Mouse (Mus musculus) liver, adult 2 months (tissue): ENCODE data around the gene Ripor2. TPM values are rescaled to one million over a fixed set of nuclear protein-coding genes. Genes with fewer than 3 reads are reported as not detected.
A peak's percentile ranks its signal among the peaks of the same experiment; 100 is the strongest.

ENCODE experiments used
- DNase-seq: peaks from one replicate; pipeline ENCODE4 v3.0.0-alpha.2; 2011; ENCODE audit warnings: low read depth, low spot score; ENCODE audit errors: extremely low read depth
- H3K27ac ChIP-seq: fragments of 200-500 bp; replicated peaks from 2 replicates; pipeline ENCODE4 v1.5.1; 2012; ENCODE audit warnings: low read depth, mild to moderate bottlenecking, control low read depth, inconsistent platforms, low read length; ENCODE audit not compliant: insufficient read depth
- H3K27me3 ChIP-seq: fragments of 200-500 bp; 2 replicates; pipeline ENCODE4 v1.6.1; 2012; ENCODE audit warnings: mild to moderate bottlenecking, moderate library complexity, low read length, inconsistent platforms; ENCODE audit not compliant: control insufficient read depth, insufficient read depth
- H3K36me3 ChIP-seq: fragments of 200-500 bp; 2 replicates; pipeline ENCODE4 v1.6.1; 2012; ENCODE audit warnings: low read length, inconsistent platforms; ENCODE audit not compliant: control insufficient read depth, insufficient read depth
- H3K4me1 ChIP-seq: fragments of 200-500 bp; 2 replicates; pipeline ENCODE4 v1.6.1; 2011; ENCODE audit warnings: low read length; ENCODE audit not compliant: control insufficient read depth, insufficient read depth
- H3K4me3 ChIP-seq: fragments of 200-500 bp; 2 replicates; pipeline ENCODE4 v1.5.1; 2011; ENCODE audit warnings: low read depth, mild to moderate bottlenecking, control low read depth, low read length, moderate library complexity; ENCODE audit not compliant: insufficient read depth
- H3K79me2 ChIP-seq: fragments of 200-500 bp; 2 replicates; pipeline ENCODE4 v1.6.1; 2012; ENCODE audit warnings: inconsistent platforms, mild to moderate bottlenecking, low read length, moderate library complexity; ENCODE audit not compliant: control insufficient read depth, insufficient read depth
- H3K9ac ChIP-seq: fragments of 200-500 bp; 2 replicates; pipeline ENCODE4 v1.6.1; 2012; ENCODE audit warnings: low read depth, mild to moderate bottlenecking, control low read depth, inconsistent platforms, low read length
- CTCF ChIP-seq: fragments of 200-500 bp; IDR thresholded peaks from 2 replicates; pipeline ENCODE4 v1.5.1; 2011; ENCODE audit warnings: low read depth, low read length, control low read depth
- POLR2A ChIP-seq: fragments of 200-500 bp; IDR thresholded peaks from 2 replicates; pipeline ENCODE4 v1.6.1; 2011; ENCODE audit warnings: low read length, control low read depth; ENCODE audit not compliant: insufficient read depth; ENCODE audit errors: extremely low read depth
- WGBS: fragments of 180-500 bp; shearing (Covaris S2); methylation state at CpG from one replicate; pipeline ENCODE4 v1.1.7; 2018; 5-methylcytosine and 5-hydroxymethylcytosine counted together
- polyA plus RNA-seq: library from polyadenylated mRNA; depleted of rRNA; stranded (reverse); fragments of >200 nt; gene quantifications from 2 replicates; pipeline ENCODE4 v1.2.3, GENCODE M21; 2012
- total RNA-seq: library from RNA; depleted of rRNA; stranded (reverse); fragments of >200 nt; gene quantifications from 2 replicates; pipeline ENCODE4 v1.2.3, GENCODE M21; 2014

Gene Ripor2
- total and polyA plus RNA-seq, 2 experiments = 0.77 to 2.8 TPM

- Histone ChIP-seq H3K79me2 (no peaks in the 10 kb centered on the region), H3K4me3 (no peak overlapping the region), H3K9ac (no peak overlapping the region), H3K36me3 (no peaks in the 10 kb centered on the region), H3K27me3 (no peaks in the 10 kb centered on the region), H3K27ac (no peak overlapping the region), H3K4me1 (no peaks in the 10 kb centered on the region)
- no peak for DNase-seq
- no peak for TF ChIP-seq CTCF
- no peak for TF ChIP-seq POLR2A
- WGBS = 28% methylated on average over 11 of the region's 11 CpGs
These were observed 21.6 kb downstream of the Ripor2 start for GRCm38 (mm10) chr13:24603591-24604009.

- H3K79me2 ChIP-seq = no peaks in the 10 kb centered on the region
- no peaks in the 10 kb centered on the region for H3K4me1 ChIP-seq
- H3K36me3 ChIP-seq = no peaks in the 10 kb centered on the region
- WGBS = 47% methylated on average over 3 of the region's 4 CpGs
- H3K27me3 ChIP-seq = no peaks in the 10 kb centered on the region
- no peak overlapping the region for H3K4me3 ChIP-seq
- no peak overlapping the region for H3K9ac ChIP-seq
- no peak overlapping the region for H3K27ac ChIP-seq
- TF ChIP-seq CTCF (no peak), POLR2A (no peak)
- no peak for DNase-seq
These were observed 22.1 kb downstream of the Ripor2 start for GRCm38 (mm10) chr13:24604096-24604495.

- Histone ChIP-seq H3K27ac (no peak overlapping the region), H3K9ac (no peak overlapping the region), H3K79me2 (no peaks in the 10 kb centered on the region), H3K4me3 (no peak overlapping the region), H3K36me3 (no peaks in the 10 kb centered on the region), H3K27me3 (no peaks in the 10 kb centered on the region), H3K4me1 (no peaks in the 10 kb centered on the region)
- 41% methylated on average over 20 of the region's 20 CpGs for WGBS
- peak; percentile 13 for DNase-seq
- TF ChIP-seq CTCF (no peak), POLR2A (no peak)
These were observed 23.0 kb downstream of the Ripor2 start for GRCm38 (mm10) chr13:24604761-24605591.

- Histone ChIP-seq H3K27ac (no peak overlapping the region), H3K4me1 (no peaks in the 10 kb centered on the region), H3K4me3 (no peak overlapping the region), H3K27me3 (no peaks in the 10 kb centered on the region), H3K36me3 (no peaks in the 10 kb centered on the region), H3K9ac (no peak overlapping the region; the same call in 1 of the 2 replicates), H3K79me2 (no peaks in the 10 kb centered on the region)
- WGBS = 94% methylated on average over 5 of the region's 5 CpGs
- DNase-seq = no peak
- no peak for TF ChIP-seq POLR2A
- no peak for TF ChIP-seq CTCF
These were observed 23.8 kb downstream of the Ripor2 start for GRCm38 (mm10) chr13:24605755-24606154.

GRCm38 (mm10) chr13:24607961-24608360, 26.0 kb downstream of the Ripor2 start:
- 87% methylated on average over 4 of the region's 4 CpGs for WGBS
- H3K4me1 ChIP-seq = no peaks in the 10 kb centered on the region
- H3K27me3 ChIP-seq = no peaks in the 10 kb centered on the region

GRCm38 (mm10) chr13:24608709-24609108, 26.7 kb downstream of the Ripor2 start:
- no peak for TF ChIP-seq CTCF
- TF ChIP-seq POLR2A = no peak
- Histone ChIP-seq H3K27me3 (no peaks in the 10 kb centered on the region), H3K79me2 (no peaks in the 10 kb centered on the region), H3K27ac (no peak overlapping the region), H3K9ac (no peak overlapping the region), H3K4me1 (no peaks in the 10 kb centered on the region), H3K4me3 (no peak overlapping the region), H3K36me3 (no peaks in the 10 kb centered on the region)
- WGBS = 78% methylated on average over 1 of the region's 1 CpGs
- DNase-seq = no peak

More at GRCm38 (mm10) chr13:24607961-24608360, 26.0 kb downstream of the Ripor2 start:
- Histone ChIP-seq H3K36me3 (no peaks in the 10 kb centered on the region), H3K9ac (no peak overlapping the region), H3K4me3 (no peak overlapping the region), H3K79me2 (no peaks in the 10 kb centered on the region), H3K27ac (no peak overlapping the region)
- no peak for DNase-seq
- TF ChIP-seq CTCF = no peak
- TF ChIP-seq POLR2A = no peak
